Mouse (Mus musculus) bone marrow macrophage, adult 2 months (primary cell): ENCODE measurements around the gene Pgd.
"Not testable (repeated sequence)": the region's sequence is repeated elsewhere in the genome, so short reads cannot be mapped to it uniquely, and the experiment has no call there.

Experiments
- CTCF ChIP-seq: IDR thresholded peaks from 2 replicates; pipeline ENCODE4 v1.5.1; 2012; ENCODE audit warnings: low read depth, mild to moderate bottlenecking, low read length, moderate library complexity
- POLR2A ChIP-seq: IDR thresholded peaks from 2 replicates; pipeline ENCODE4 v1.6.1; 2012; ENCODE audit warnings: mild to moderate bottlenecking, low read depth, low read length, borderline replicate concordance

- TF ChIP-seq POLR2A, CTCF: not testable (repeated sequence)
Measured at GRCm38 (mm10) chr4:149119978-149120562, 46.5 kb downstream of the Pgd start.
